Mouse (Mus musculus) left cerebral cortex, postnatal 25 days (tissue): ENCODE results near the gene Faxc. TPM values are rescaled to one million over a fixed set of nuclear protein-coding genes. Genes with fewer than 3 reads are reported as not detected.
A peak's percentile ranks its signal among the peaks of the same experiment; 100 is the strongest.

Experiments used
- DNase-seq, 2 experiments: peaks; one replicate each; pipeline ENCODE4 v3.0.0; 2022; ENCODE audit warnings: low spot score in 2 of 2, mixed read lengths in 1 of 2
- intact Hi-C: fragments of 180-260 bp; cut with DNase I; formaldehyde crosslinking; loops from one replicate; pipeline ENCODE4 v1.15.1; 2025
- total RNA-seq, 2 experiments: library from RNA; stranded (reverse); gene quantifications; 2 replicates each; pipeline ENCODE4 v1.2.3; 2021

Faxc gene
- total RNA-seq, 2 experiments from 2014 or later: 71.4 to 74.6 TPM

GRCm38 (mm10) chr4:22017656-22018379 lies 86.7 kb downstream of the Faxc start:
- intact Hi-C loops: loop anchor here (5.0 kb wide), 1 partner anchor 459 kb away; no protein-coding TSS in a partner anchor
- DNase-seq: peak; percentile 78 to 90

- intact Hi-C loops: loop anchor here (5.0 kb wide), 1 partner anchor 459 kb away; no protein-coding TSS in a partner anchor
- no peak for DNase-seq
These were observed 87.3 kb downstream of the Faxc start for GRCm38 (mm10) chr4:22018414-22018813.

GRCm38 (mm10) chr4:22029951-22030350 lies 98.8 kb downstream of the Faxc start:
- DNase-seq: no peak
- intact Hi-C loops: no loop called here

Other genes with a start within 250 kb of the Faxc start
- gene Prdm13, start 245.4 kb upstream of the Faxc start, total RNA-seq: not detected
- gene Ccnc, start 203.6 kb upstream of the Faxc start, total RNA-seq: 10 to 100 TPM; 38.1 to 40.6 TPM
- 10 to 100 TPM; 49.8 to 50.9 TPM for gene Usp45, start 164.2 kb upstream of the Faxc start, total RNA-seq
- gene Tstd3, start 164.1 kb upstream of the Faxc start, total RNA-seq: 10 to 100 TPM; 21.0 to 21.3 TPM
- gene Pnisr, start 83.7 kb upstream of the Faxc start, total RNA-seq: 100 to 1,000 TPM; 158 to 190 TPM
- 10 to 100 TPM; 10.4 to 13.3 TPM for gene Coq3, start 51.7 kb upstream of the Faxc start, total RNA-seq